Mouse (Mus musculus): Measurements from ENCODE around the gene Slc25a43. TPM values are rescaled to one million over a fixed set of nuclear protein-coding genes. Genes with fewer than 3 reads are reported as not detected.
"Not testable (repeated sequence)": the region's sequence is repeated elsewhere in the genome, so short reads cannot be mapped to it uniquely, and the experiment has no call there.

Gene Slc25a43
- polyA plus RNA-seq, 1 experiment from 2014 or later = 0.96 TPM

DNA sequence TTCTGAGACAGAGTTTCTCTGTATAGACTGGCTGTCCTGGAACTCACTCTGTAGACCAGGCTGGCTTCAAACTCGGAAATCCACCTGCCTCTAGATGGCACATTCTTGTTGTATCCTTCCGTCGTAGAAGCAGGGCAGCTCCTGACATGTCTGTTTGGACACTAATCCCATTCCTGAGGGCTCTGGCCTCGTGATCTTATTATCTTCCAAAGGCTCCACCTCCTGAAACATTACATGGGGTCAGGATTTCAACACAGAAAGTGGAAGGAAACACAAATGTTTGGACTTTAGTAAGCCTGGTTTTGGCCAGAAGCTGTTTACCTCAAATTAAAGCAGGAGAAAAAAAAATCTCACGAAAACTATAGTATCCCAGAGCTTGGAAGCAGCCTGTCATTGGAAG lies 23.9 kb downstream of the Slc25a43 start:
- Histone ChIP-seq H3K9ac (no peak overlapping the region), H3K27me3 (ENCODE audit: control insufficient read depth, insufficient read depth, low read length) (no peaks in the 10 kb centered on the region), H3K4me3 (replicated peaks; ENCODE audit: low read length) (no peak overlapping the region), H3K27ac (no peak overlapping the region), H3K9me3 (ENCODE audit: control insufficient read depth, low read length) (no peaks in the 10 kb centered on the region), H3K4me1 (replicated peaks; ENCODE audit: control insufficient read depth, insufficient read depth, low read length) (no peaks in the 10 kb centered on the region), H3K4me2 (replicated peaks) (no peak overlapping the region), H3K36me3 (replicated peaks; ENCODE audit: control insufficient read depth, insufficient read depth) (no peaks in the 10 kb centered on the region)
- 66% methylated on average over 5 of the region's 5 CpGs for WGBS
- no peak for DNase-seq (ENCODE audit: low spot score)
- no peak for ATAC-seq (ENCODE audit: low FRiP score)

DNA sequence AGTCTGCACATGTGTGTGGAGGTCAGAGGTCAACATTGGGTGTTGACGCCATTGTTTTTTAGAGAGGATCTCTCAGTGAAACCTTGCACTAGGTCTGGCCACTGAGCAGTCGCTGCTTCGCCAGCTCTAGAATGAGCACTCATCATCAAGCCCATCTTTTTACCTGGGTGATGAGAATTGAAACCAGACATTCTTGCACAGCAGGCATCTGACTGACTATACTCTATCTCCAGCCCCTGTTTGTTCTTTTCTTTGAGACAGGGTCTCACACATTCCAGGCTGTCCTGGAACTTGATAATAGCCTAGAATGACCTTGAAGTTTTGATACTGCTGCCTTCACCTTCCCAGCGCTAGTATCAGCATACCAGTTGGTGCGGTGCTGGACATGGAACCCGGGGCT lies 29.1 kb downstream of the Slc25a43 start:
- Histone ChIP-seq H3K4me3 (replicated peaks; ENCODE audit: low read length) (no peak overlapping the region), H3K27me3 (ENCODE audit: control insufficient read depth, insufficient read depth, low read length) (no peaks in the 10 kb centered on the region), H3K4me1 (replicated peaks; ENCODE audit: control insufficient read depth, insufficient read depth, low read length) (no peaks in the 10 kb centered on the region), H3K27ac (no peak overlapping the region), H3K4me2 (replicated peaks) (no peak overlapping the region), H3K9ac (no peak overlapping the region), H3K36me3 (replicated peaks; ENCODE audit: control insufficient read depth, insufficient read depth) (no peaks in the 10 kb centered on the region), H3K9me3 (ENCODE audit: control insufficient read depth, low read length) (no peaks in the 10 kb centered on the region)
- DNase-seq (ENCODE audit: low spot score) = no peak
- WGBS = 91% methylated on average over 6 of the region's 6 CpGs
- ATAC-seq (ENCODE audit: low FRiP score) = no peak

DNA sequence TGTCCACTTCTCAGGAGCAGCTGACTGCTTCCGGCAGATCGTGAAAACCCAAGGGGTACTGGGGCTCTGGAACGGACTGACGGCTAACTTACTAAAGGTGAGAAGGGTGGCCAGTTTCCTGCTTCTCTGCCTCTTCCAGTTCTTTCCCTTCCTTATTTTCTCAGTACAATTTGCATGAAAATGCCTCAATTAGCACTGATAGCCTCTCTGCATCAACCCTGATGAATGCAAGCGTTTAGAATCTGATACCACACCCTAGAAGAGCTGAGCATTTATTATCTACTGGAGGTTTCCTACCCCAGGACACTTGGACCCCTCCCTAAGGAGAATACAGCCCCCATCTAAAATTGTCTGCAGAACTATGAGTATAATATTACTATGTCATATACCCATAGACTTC lies 32.1 kb downstream of the Slc25a43 start:
- no peaks in the 10 kb centered on the region for H3K4me1 ChIP-seq (replicated peaks; ENCODE audit: control insufficient read depth, insufficient read depth, low read length)
- no peak overlapping the region for H3K4me3 ChIP-seq (replicated peaks; ENCODE audit: low read length)
- no peak overlapping the region for H3K27ac ChIP-seq
- no peak for ATAC-seq (ENCODE audit: low FRiP score)
- H3K27me3 ChIP-seq (ENCODE audit: control insufficient read depth, insufficient read depth, low read length) = no peaks in the 10 kb centered on the region
- H3K9ac ChIP-seq = no peak overlapping the region
- H3K36me3 ChIP-seq (replicated peaks; ENCODE audit: control insufficient read depth, insufficient read depth) = no peaks in the 10 kb centered on the region
- no peak overlapping the region for H3K4me2 ChIP-seq (replicated peaks)
- no peak for DNase-seq (ENCODE audit: low spot score)
- WGBS = 86% methylated on average over 5 of the region's 5 CpGs
- H3K9me3 ChIP-seq (ENCODE audit: control insufficient read depth, low read length) = no peaks in the 10 kb centered on the region

DNA sequence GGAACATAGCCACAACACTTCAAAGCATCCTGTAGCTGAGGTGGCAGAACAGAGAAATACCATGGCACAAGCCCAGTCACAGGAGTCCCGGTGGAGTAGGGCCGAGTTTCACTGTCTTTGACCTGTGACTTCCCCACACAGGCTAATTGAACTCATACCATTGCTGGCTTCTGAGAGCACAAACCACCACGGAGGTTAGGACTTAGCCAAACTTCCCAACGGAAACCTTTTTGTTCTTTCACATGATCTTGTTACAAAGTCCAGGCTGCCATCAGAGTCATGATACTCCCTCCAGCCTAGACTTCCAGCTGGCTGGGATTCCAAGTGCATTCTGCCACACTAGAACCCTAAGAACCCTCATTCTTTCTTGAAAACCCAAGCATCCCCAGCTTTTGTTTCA lies 34.2 kb downstream of the Slc25a43 start:
- Histone ChIP-seq H3K27ac (no peak overlapping the region), H3K9ac (no peak overlapping the region), H3K9me3 (ENCODE audit: control insufficient read depth, low read length) (no peaks in the 10 kb centered on the region), H3K4me2 (replicated peaks) (no peak overlapping the region), H3K4me3 (replicated peaks; ENCODE audit: low read length) (no peak overlapping the region), H3K36me3 (replicated peaks; ENCODE audit: control insufficient read depth, insufficient read depth) (no peaks in the 10 kb centered on the region), H3K4me1 (replicated peaks; ENCODE audit: control insufficient read depth, insufficient read depth, low read length) (no peaks in the 10 kb centered on the region), H3K27me3 (ENCODE audit: control insufficient read depth, insufficient read depth, low read length) (no peaks in the 10 kb centered on the region)
- 76% methylated on average over 4 of the region's 4 CpGs for WGBS
- DNase-seq (ENCODE audit: low spot score) (no peak), ATAC-seq (ENCODE audit: low FRiP score) (no peak)

DNA sequence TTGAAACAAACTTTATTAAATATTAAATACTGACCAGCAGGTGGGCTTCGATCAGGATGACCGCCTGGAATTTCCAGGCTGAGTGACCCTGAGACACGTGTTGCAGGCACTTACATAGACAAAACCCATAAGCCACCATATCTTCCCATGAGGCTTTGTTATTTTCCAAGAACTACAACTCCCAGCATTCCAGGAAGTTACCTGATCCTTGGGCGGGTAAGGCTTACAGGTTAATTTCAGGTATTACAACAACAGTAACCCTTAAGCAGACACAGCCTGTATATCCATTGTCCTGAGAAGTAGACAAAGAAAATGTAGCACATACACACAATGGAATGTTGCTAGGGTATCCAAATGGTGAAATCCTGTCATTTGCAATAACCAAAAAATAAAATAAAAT lies 45.9 kb downstream of the Slc25a43 start:
- H3K4me1 ChIP-seq (replicated peaks; ENCODE audit: control insufficient read depth, insufficient read depth, low read length) = no peaks in the 10 kb centered on the region
- no peaks in the 10 kb centered on the region for H3K9me3 ChIP-seq (ENCODE audit: control insufficient read depth, low read length)
- no peak overlapping the region for H3K27ac ChIP-seq
- no peaks in the 10 kb centered on the region for H3K36me3 ChIP-seq (replicated peaks; ENCODE audit: control insufficient read depth, insufficient read depth)
- H3K27me3 ChIP-seq (ENCODE audit: control insufficient read depth, insufficient read depth, low read length) = no peaks in the 10 kb centered on the region
- no peak for ATAC-seq (ENCODE audit: low FRiP score)
- no peak overlapping the region for H3K9ac ChIP-seq
- 70% methylated on average over 4 of the region's 4 CpGs for WGBS
- H3K4me3 ChIP-seq (replicated peaks; ENCODE audit: low read length) = no peak overlapping the region
- no peak for DNase-seq (ENCODE audit: low spot score)
- H3K4me2 ChIP-seq (replicated peaks) = no peak overlapping the region

DNA sequence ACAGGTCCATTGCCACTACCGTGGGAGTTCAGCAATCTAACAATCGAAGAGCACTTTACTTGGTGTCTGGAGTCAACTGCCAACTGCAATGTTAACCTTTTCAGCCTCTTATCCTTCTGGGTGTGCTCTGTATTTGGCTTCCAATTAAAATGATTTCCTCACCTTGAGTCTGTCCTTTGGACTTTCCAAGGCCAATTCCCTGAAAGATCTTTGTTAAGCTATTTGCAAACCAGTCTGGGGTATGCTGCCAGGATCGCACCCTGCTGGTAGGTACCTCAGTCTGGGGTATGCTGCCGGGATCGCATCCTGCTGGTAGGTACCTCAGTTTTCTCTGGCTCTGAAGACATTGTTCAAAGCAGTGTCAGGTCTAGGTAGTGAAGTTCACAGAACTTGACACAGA lies 51.1 kb downstream of the Slc25a43 start:
- 55% methylated on average over 5 of the region's 5 CpGs for WGBS
- Histone ChIP-seq H3K4me1 (replicated peaks; ENCODE audit: control insufficient read depth, insufficient read depth, low read length) (0 out of 2 replicates have a peak, but pooled peaks cover 2% of the 10 kb centered on the region), H3K9ac (no peak overlapping the region), H3K4me2 (replicated peaks) (no peak overlapping the region), H3K9me3 (ENCODE audit: control insufficient read depth, low read length) (no peaks in the 10 kb centered on the region), H3K27me3 (ENCODE audit: control insufficient read depth, insufficient read depth, low read length) (no peaks in the 10 kb centered on the region), H3K27ac (no peak overlapping the region), H3K4me3 (replicated peaks; ENCODE audit: low read length) (no peak overlapping the region), H3K36me3 (replicated peaks; ENCODE audit: control insufficient read depth, insufficient read depth) (peaks cover 18% of the 10 kb centered on the region)
- no peak for DNase-seq (ENCODE audit: low spot score)
- ATAC-seq (ENCODE audit: low FRiP score) = no peak

DNA sequence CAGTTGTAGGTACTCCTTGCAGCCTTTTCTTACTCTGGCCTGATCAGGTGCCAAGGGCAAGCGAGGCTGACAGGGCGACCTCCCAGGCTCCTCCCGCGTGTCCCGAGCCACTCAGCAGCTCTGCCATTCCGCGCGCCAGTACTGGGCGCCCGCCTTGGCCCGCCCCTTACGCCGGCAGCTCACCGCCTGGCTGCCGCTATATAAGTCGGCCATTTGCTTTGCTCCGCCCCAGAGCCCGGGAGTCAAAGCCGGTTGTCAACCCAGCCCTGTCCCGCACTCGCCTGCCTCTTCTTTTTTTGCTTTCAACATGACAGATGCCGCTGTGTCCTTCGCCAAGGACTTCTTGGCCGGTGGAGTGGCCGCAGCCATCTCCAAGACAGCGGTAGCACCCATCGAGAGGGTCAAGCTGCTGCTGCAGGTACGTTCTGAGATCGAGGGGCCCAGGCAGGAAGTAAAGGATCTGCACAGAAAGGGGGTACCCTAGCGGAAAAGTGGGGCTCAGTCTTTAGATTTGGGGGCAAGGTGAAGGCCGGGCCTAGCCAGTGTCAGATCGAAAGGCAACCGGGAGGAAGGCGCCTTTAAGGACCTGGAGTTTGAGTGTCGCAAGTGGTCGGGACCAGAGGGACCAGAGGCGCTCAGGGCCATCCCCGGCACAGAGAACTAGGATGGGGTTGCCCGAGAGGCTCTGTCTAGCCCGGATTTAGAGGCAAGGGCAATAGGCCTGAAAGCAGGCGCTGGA lies 52.1 kb downstream of the Slc25a43 start, which contains the start of gene Slc25a5:
Slc25a5 (plus strand) TSS at position 228 of the 739 bp plus-strand sequence.
- 0 out of 2 replicates have a peak, but pooled peaks cover 2% of the 10 kb centered on the region for H3K4me1 ChIP-seq (replicated peaks; ENCODE audit: control insufficient read depth, insufficient read depth, low read length)
- peak within 1 kb of the TSS; percentile 54 for H3K4me2 ChIP-seq (replicated peaks)
- DNase-seq (ENCODE audit: low spot score) (peak; percentile 76), ATAC-seq (ENCODE audit: low FRiP score) (peak; percentile 94)
- peak within 1 kb of the TSS; percentile 79 for H3K9ac ChIP-seq
- no peaks in the 10 kb centered on the region for H3K27me3 ChIP-seq (ENCODE audit: control insufficient read depth, insufficient read depth, low read length)
- H3K36me3 ChIP-seq (replicated peaks; ENCODE audit: control insufficient read depth, insufficient read depth) = peaks cover 18% of the 10 kb centered on the region
- H3K9me3 ChIP-seq (ENCODE audit: control insufficient read depth, low read length) = no peaks in the 10 kb centered on the region
- H3K4me3 ChIP-seq (replicated peaks; ENCODE audit: low read length) = peak within 1 kb of the TSS; percentile 63
- H3K27ac ChIP-seq = peak within 1 kb of the TSS; percentile 91
- 15% methylated on average over 41 of the region's 41 CpGs for WGBS

DNA sequence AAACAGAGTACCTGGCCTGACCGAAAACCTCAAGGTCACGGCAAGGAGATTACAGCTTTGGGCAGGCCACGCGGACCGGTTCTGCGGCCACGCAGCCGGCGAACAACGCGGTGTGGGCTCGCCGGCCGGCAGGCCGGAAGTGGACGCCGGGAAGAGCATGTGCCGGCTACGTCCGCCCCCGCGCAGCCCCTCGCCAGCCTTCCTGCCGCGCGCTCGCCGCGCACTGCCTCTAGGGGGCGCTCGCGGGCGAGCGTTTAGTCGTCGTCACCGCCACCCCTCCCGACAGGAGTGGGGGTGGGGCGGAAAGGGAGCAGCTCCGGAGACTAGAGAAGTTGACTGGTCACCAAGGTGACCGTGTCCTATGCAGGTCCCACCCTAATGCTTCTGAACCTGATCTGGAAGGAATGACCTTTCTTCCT lies 52.7 kb downstream of the Slc25a43 start:
- Histone ChIP-seq H3K36me3 (replicated peaks; ENCODE audit: control insufficient read depth, insufficient read depth) (peaks cover 18% of the 10 kb centered on the region), H3K9ac (peak overlapping the region; percentile 79), H3K27ac (peak overlapping the region; percentile 91), H3K9me3 (ENCODE audit: control insufficient read depth, low read length) (no peaks in the 10 kb centered on the region), H3K27me3 (ENCODE audit: control insufficient read depth, insufficient read depth, low read length) (no peaks in the 10 kb centered on the region), H3K4me3 (replicated peaks; ENCODE audit: low read length) (peak overlapping the region; percentile 63), H3K4me2 (replicated peaks) (peak overlapping the region; percentile 54), H3K4me1 (replicated peaks; ENCODE audit: control insufficient read depth, insufficient read depth, low read length) (0 out of 2 replicates have a peak, but pooled peaks cover 2% of the 10 kb centered on the region)
- DNase-seq (ENCODE audit: low spot score) = peak; percentile 81
- 24% methylated on average over 25 of the region's 41 CpGs for WGBS
- ATAC-seq (ENCODE audit: low FRiP score) = peak; percentile 85

DNA sequence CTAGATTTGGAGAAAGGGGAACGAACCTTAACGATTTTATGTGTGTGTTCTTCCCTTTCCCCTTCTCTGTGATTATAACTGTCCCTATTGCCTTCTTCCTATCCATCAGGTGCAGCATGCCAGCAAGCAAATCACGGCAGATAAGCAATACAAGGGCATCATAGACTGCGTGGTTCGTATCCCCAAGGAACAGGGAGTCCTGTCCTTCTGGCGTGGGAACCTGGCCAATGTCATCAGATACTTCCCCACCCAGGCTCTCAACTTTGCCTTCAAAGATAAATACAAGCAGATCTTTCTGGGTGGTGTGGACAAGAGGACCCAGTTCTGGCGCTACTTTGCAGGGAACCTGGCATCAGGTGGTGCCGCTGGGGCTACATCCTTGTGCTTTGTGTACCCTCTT lies 53.3 kb downstream of the Slc25a43 start:
- ATAC-seq (ENCODE audit: low FRiP score); DNase-seq (ENCODE audit: low spot score); H3K27me3 ChIP-seq (ENCODE audit: control insufficient read depth, insufficient read depth, low read length); H3K9me3 ChIP-seq (ENCODE audit: control insufficient read depth, low read length); H3K4me1 ChIP-seq (replicated peaks; ENCODE audit: control insufficient read depth, insufficient read depth, low read length): not testable (repeated sequence)
- Histone ChIP-seq H3K4me3 (replicated peaks; ENCODE audit: low read length) (peak overlapping the region; percentile 63), H3K4me2 (replicated peaks) (peak overlapping the region; percentile 54), H3K27ac (0 out of 2 replicates have a peak overlapping the region, but pooled peaks have one; percentile 91), H3K9ac (peak overlapping the region; percentile 79), H3K36me3 (replicated peaks; ENCODE audit: control insufficient read depth, insufficient read depth) (peaks cover 18% of the 10 kb centered on the region)
- 77% methylated on average over 8 of the region's 8 CpGs for WGBS

All from hindbrain, embryonic 14.5 days (tissue).